15 mouse cellular contexts compared by ENCODE assay signal in the genomic region with DNA sequence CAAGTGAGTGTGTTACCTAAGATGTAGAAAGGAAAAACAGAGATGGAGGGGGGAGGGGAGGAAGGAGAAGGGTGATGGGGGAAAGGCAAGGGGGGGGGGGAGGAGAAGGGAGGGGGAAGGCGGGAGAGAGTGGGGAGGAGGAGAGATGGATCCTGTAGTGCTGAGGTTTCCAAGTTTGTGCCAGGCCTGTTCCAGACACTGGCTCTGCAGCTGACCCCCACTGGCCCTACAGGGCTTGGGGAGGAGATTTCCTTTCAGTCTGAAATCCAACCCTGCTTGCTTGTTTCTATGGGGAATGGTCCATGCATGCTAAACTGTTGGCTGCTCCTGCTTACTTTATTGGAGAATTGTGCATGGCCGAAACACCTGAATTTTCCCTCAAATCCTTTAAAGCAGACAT. TPM values are rescaled to one million over a fixed set of nuclear protein-coding genes. Genes with fewer than 3 reads are reported as not detected.
DNase-seq lines count a peak whose midpoint lies in the region; ATAC-seq and TF ChIP-seq lines count a peak whose summit lies in the region.
"Had no signal": no experiment of that assay in that cellular context is flagged by ENCODE, and none has a peak within 500 bp of the region (broad histone marks: within the 10 kb centered on the region; RNA-seq: fewer than 3 reads in every experiment).

No protein-coding gene starts in this region.

- no peak for TF ChIP-seq CTCF in testis, adult 2 months (IDR thresholded peaks at IDR 0.05; ENCODE audit: control insufficient read depth, insufficient read depth, insufficient replicate concordance, low read depth, low read length)
- TF ChIP-seq CTCF in hindbrain, postnatal 0 days (IDR thresholded peaks at IDR 0.05; ENCODE audit: low read depth), result no peak

- ATAC-seq in hindbrain, postnatal 0 days, result peak; percentile 45; the same call in 1 of the 2 replicates
- no peak for ATAC-seq in monocyte, adult 5-6 weeks (replicated peaks; ENCODE audit: insufficient number of reproducible peaks, low FRiP score, low TSS enrichment, poor library complexity, severe bottlenecking)

- no peaks in the 10 kb centered on the region for H3K9me3 ChIP-seq in heart, embryonic 10.5 days
- H3K9me3 ChIP-seq in hindbrain, postnatal 0 days (ENCODE audit: low read length), result no peaks in the 10 kb centered on the region

- peaks cover 25% of the 10 kb centered on the region for H3K4me1 ChIP-seq in heart, embryonic 10.5 days
- H3K4me1 ChIP-seq in testis, adult 2 months (ENCODE audit: control insufficient read depth, insufficient read depth, low read length), result peaks cover 2% of the 10 kb centered on the region; the same call in 1 of the 2 replicates
- H3K4me1 ChIP-seq in hindbrain, postnatal 0 days (ENCODE audit: insufficient read depth, low read length), result no peaks in the 10 kb centered on the region

- 78% methylated on average over 1 of the region's 2 CpGs for WGBS in heart, embryonic 10.5 days
- WGBS in hindbrain, postnatal 0 days, result 30% methylated on average over 1 of the region's 2 CpGs

- no peaks in the 10 kb centered on the region for H3K27me3 ChIP-seq in heart, embryonic 10.5 days (ENCODE audit: insufficient read depth, poor library complexity, severe bottlenecking)
- no peaks in the 10 kb centered on the region for H3K27me3 ChIP-seq in testis, adult 2 months (ENCODE audit: control insufficient read depth, insufficient read depth, low read length)
- no peaks in the 10 kb centered on the region for H3K27me3 ChIP-seq in hindbrain, postnatal 0 days (ENCODE audit: insufficient read depth, low read length)

- no peaks in the 10 kb centered on the region for H3K36me3 ChIP-seq in heart, embryonic 10.5 days
- no peaks in the 10 kb centered on the region for H3K36me3 ChIP-seq in testis, adult 2 months (ENCODE audit: control insufficient read depth, insufficient read depth, low read length)
- no peaks in the 10 kb centered on the region for H3K36me3 ChIP-seq in hindbrain, postnatal 0 days (ENCODE audit: insufficient read depth, low read length)

- TF ChIP-seq POLR2A in testis, adult 2 months (IDR thresholded peaks at IDR 0.05; ENCODE audit: control insufficient read depth, low read depth, low read length), result no peak

- H3K4me2 ChIP-seq in hindbrain, postnatal 0 days (ENCODE audit: low read depth, low read length), result no peak overlapping the region

- 0 out of 2 replicates have a peak overlapping the region, but pooled peaks have one; percentile 0 for H3K27ac ChIP-seq in heart, embryonic 10.5 days
- peak overlapping the region; percentile 59 for H3K27ac ChIP-seq in testis, adult 2 months (ENCODE audit: control insufficient read depth, insufficient read depth, low read depth, low read length)
- H3K27ac ChIP-seq in hindbrain, postnatal 0 days, result 0 out of 2 replicates have a peak overlapping the region, but pooled peaks have one; percentile 12

- no peak overlapping the region for H3K4me3 ChIP-seq in heart, embryonic 10.5 days
- no peak overlapping the region for H3K4me3 ChIP-seq in testis, adult 2 months (ENCODE audit: control insufficient read depth, low read depth, low read length)
- no peak overlapping the region for H3K4me3 ChIP-seq in hindbrain, postnatal 0 days (ENCODE audit: low read length)
- H3K4me3 ChIP-seq: myocyte had no signal

- no peak overlapping the region for H3K9ac ChIP-seq in hindbrain, postnatal 0 days (replicated peaks; ENCODE audit: low read length)

- DNase-seq in heart, embryonic 10.5 days (ENCODE audit: low spot score), result no peak
- DNase-seq in heart, adult 8-10 months (ENCODE audit: low spot score), result no peak
- no peak for DNase-seq in testis, postnatal 10 days (ENCODE audit: low spot score)
- peak; percentile 50 for DNase-seq in hindbrain, postnatal 0 days (ENCODE audit: low spot score)
- no peak for DNase-seq in ovary, postnatal 10 days (ENCODE audit: low spot score)
- DNase-seq: cerebellum, postnatal 25 days; heart, adult 18-20 months; heart, postnatal 4 days; kidney, postnatal 10 days; lung, postnatal 36 days; thymus, adult 2 months had no signal

RNA-seq across cellular contexts. Expression of gene Hsd11b2, which starts 9.8 kb away (rescaled TPM):
- polyA plus RNA-seq in heart, embryonic 10.5 days (2016; fragmentation: Nextera tagmentation; extraction: Ambion mirVana), result 14.8 and 37.5 TPM in 2 replicates
- under 1 TPM in 1 of 4 experiments, not detected in 3; 0.22 TPM for total RNA-seq in heart, adult 8-10 months (2022)
- 0.19 and 0.41 TPM in 2 replicates for polyA plus RNA-seq in testis, adult 2 months (2012; rRNA removed)
- 6.1 and 9.9 TPM in 2 replicates for total RNA-seq in hindbrain, postnatal 0 days (2014; rRNA removed)
- polyA plus RNA-seq in hindbrain, postnatal 0 days (2015; fragmentation: Nextera tagmentation; extraction: Ambion mirVana), result 6.3 and 7.4 TPM in 2 replicates
- total RNA-seq in monocyte, adult 5-6 weeks (2017), result not detected in 3 replicates
- total RNA-seq: liver, adult 2 months had no signal

RNA-seq across cellular contexts. Expression of gene Zdhhc1, which starts 12.1 kb away (rescaled TPM):
- polyA plus RNA-seq in heart, embryonic 10.5 days (2016; fragmentation: Nextera tagmentation; extraction: Ambion mirVana), result 16.1 and 21.6 TPM in 2 replicates
- total RNA-seq in heart, adult 8-10 months (2022), result 10 to 100 TPM; 13.0 to 15.3 (median 13.5) TPM
- 45.4 and 50.1 TPM in 2 replicates for polyA plus RNA-seq in testis, adult 2 months (2012; rRNA removed)
- 49.3 and 54.2 TPM in 2 replicates for total RNA-seq in hindbrain, postnatal 0 days (2014; rRNA removed)
- 31.3 and 34.7 TPM in 2 replicates for polyA plus RNA-seq in hindbrain, postnatal 0 days (2015; fragmentation: Nextera tagmentation; extraction: Ambion mirVana)
- 0.43 to 0.49 TPM (median 0.48 TPM) in 3 replicates for total RNA-seq in monocyte, adult 5-6 weeks (2017)

RNA-seq across cellular contexts. Expression of gene Tppp3, which starts 37.4 kb away (rescaled TPM):
- polyA plus RNA-seq in heart, embryonic 10.5 days (2016; fragmentation: Nextera tagmentation; extraction: Ambion mirVana), result 25.5 and 28.4 TPM in 2 replicates
- 10 to 100 TPM; 25.8 to 42.5 (median 34.9) TPM for total RNA-seq in heart, adult 8-10 months (2022)
- 21.5 and 23.4 TPM in 2 replicates for polyA plus RNA-seq in testis, adult 2 months (2012; rRNA removed)
- total RNA-seq in hindbrain, postnatal 0 days (2014; rRNA removed), result 106 and 108 TPM in 2 replicates
- 197 and 201 TPM in 2 replicates for polyA plus RNA-seq in hindbrain, postnatal 0 days (2015; fragmentation: Nextera tagmentation; extraction: Ambion mirVana)
- total RNA-seq in monocyte, adult 5-6 weeks (2017), result 164 to 258 TPM (median 248 TPM) in 3 replicates

RNA-seq across cellular contexts. Expression of gene Atp6v0d1, which starts 57.1 kb away (rescaled TPM):
- 69.7 and 70.6 TPM in 2 replicates for polyA plus RNA-seq in heart, embryonic 10.5 days (2016; fragmentation: Nextera tagmentation; extraction: Ambion mirVana)
- 10 to 100 TPM; 41.6 to 53.8 (median 51.7) TPM for total RNA-seq in heart, adult 8-10 months (2022)
- 43.8 and 47.4 TPM in 2 replicates for polyA plus RNA-seq in testis, adult 2 months (2012; rRNA removed)
- total RNA-seq in hindbrain, postnatal 0 days (2014; rRNA removed), result 231 and 249 TPM in 2 replicates
- 271 and 289 TPM in 2 replicates for polyA plus RNA-seq in hindbrain, postnatal 0 days (2015; fragmentation: Nextera tagmentation; extraction: Ambion mirVana)
- total RNA-seq in monocyte, adult 5-6 weeks (2017), result 62.8 to 77.2 TPM (median 68.8 TPM) in 3 replicates

Comparison
In these comparisons a context has a peak if more than half of its experiments do, and no peak if none do; other contexts are left out.
1. H3K27ac ChIP-seq: peak in every context shown above with its lines; median percentile 59 in testis, adult 2 months; 12 in hindbrain, postnatal 0 days; 0 in heart, embryonic 10.5 days.